Mouse (Mus musculus) liver, adult 2 months (tissue): ENCODE results near the gene Erbb3.

Source experiments
- CTCF ChIP-seq: fragments of 200-500 bp; IDR thresholded peaks from 2 replicates; pipeline ENCODE4 v1.5.1; 2011; ENCODE audit warnings: low read depth, low read length, control low read depth
- POLR2A ChIP-seq: fragments of 200-500 bp; IDR thresholded peaks from 2 replicates; pipeline ENCODE4 v1.6.1; 2011; ENCODE audit warnings: low read length, control low read depth; ENCODE audit not compliant: insufficient read depth; ENCODE audit errors: extremely low read depth

DNA sequence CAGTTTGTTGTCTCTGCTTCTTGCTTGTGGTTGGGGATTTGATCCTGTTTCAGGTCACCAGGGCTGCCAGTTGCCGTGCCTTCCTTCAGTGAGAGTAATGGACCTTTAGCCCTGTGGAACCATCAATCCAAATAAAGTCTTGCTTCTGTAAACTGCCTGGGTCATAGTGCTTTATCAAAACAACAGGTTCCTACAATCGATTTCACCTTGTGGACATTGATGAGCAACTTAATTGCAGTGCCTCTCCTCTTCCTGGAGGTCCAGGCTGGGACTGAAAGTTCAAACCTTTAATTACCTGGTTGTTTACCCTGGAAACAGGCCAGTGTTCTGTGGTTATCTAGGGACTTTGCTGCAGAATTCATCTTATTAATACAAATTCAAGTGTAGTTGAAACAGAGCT is 9.0 kb upstream of the Erbb3 start:
- TF ChIP-seq POLR2A = no peak
- TF ChIP-seq CTCF = no peak
